Mouse (Mus musculus) left cerebral cortex, adult 9 months (tissue): ENCODE data around the gene Dusp16.

ENCODE experiments used
- DNase-seq, 2 experiments: peaks; one replicate each; pipeline ENCODE4 v3.0.0; 2022; ENCODE audit warnings: low spot score in 2 of 2

Dusp16 gene

DNA sequence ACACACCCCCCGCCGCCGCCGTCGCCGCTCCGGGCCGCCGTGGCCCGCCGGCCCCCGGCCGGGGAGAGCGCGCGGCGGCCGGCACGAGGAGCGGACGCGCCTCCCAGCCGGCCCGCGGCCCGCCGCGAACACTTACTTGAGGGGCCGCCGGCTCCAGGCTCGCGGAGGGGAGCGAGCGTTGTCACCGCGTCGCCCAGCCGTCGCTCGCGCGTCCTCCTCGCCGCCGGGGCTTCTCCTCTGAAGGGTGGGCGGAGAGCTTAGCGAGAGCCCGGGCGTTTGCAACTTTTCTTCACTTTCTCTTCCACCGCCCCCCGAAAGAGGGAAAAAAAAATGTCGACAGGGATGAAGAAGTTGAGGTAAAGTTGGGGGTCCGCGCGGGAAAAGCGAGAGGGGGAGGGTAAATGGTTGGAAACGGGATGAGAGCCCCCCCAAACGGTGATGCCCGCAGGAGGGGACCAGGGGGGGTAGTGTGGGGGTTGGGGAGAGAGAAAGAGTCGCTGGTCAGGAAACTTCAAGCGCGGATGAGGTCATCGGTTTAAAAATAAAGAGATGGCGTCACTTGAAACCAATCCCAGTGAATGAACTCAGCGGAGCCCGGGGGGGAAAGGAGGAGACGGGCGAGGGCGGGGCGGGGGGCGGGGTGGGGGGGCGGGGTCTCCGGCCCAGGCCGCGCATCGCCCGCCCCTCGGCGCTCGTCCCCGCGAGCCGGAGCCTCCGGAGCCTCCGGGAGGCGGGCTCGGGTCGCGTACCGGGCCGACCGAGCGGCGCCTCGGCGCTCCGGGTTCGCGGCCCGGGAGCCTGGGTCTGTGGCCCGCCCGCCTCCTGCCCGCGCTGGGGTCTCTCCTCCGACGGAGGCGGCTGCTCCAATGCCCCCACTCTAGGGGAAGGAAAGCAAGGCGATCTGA lies at the start of gene Dusp16:
Gene Dusp16, minus strand, starts transcription at position 485 of the 905 bp plus-strand sequence.
- peak; percentile 67 to 88 for DNase-seq

DNA sequence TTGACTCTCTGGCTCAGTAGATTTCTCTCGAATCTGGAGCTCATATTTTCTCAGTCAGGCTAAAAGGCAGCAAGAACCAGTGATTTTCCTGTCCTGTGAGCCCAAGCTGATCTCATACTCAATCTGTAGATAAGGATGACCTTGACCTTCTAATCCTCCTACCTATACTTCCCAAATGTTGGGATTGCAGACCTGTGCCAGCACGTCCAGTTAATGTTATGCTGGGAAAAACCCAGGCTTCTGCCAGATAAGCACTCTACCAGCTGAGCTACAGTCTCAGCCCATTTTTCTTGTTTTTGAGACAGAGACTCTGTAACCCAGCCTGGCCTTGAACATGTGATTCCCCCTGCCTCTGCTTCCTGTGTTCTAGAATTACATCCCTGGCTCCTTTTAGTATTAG lies 47.9 kb upstream of the Dusp16 start:
- no peak for DNase-seq

DNA sequence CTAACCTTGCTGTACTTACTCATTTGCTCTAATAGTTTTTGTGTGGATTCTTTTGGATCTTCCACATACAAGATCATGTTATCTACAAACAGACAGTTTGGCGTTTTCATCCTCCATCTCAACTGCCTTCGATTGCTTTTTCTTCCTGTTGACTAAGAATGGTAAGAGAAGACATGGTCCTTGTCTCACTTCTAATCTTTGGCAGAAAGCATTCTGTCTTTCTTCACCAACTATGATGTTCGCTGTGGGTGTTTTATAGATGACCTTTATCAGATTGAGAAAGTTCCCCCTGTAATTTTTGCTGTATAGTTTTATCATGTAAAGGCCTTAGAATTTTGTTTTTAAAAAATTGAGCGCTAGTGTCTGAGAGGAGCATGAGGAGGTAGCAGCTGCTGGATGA lies 45.7 kb upstream of the Dusp16 start:
- no peak for DNase-seq

DNA sequence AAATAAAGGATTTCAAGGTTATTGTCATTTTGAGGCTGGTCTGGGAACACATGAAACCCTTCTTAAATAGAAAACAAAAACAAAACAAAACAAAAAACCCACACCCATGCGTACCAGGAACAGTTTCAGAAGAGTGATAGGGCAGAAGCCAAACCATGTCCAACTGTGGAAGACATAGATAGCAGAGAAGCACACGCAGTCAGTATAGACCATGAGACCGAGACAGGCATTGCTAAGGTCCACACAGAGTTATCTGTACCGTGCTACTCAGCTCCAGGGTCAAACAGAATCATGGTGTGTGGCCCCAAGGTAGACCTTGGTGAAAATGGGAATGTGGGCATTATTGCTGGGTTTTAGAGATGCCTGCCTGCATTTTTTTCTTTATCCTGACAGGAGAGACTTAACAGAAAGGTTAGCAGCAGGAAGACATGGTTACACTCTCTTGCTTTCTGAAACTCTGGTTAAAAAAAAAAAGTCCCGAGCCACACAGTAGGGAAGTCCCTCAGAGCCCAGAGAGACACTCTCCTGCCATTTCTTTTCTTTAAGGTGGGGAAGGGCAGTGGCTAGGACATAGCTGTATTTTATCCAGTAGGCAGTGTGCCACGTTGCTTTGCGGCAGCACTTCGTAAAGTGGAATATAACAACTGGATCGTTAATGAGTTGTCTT lies 42.3 kb upstream of the Dusp16 start:
- no peak for DNase-seq

DNA sequence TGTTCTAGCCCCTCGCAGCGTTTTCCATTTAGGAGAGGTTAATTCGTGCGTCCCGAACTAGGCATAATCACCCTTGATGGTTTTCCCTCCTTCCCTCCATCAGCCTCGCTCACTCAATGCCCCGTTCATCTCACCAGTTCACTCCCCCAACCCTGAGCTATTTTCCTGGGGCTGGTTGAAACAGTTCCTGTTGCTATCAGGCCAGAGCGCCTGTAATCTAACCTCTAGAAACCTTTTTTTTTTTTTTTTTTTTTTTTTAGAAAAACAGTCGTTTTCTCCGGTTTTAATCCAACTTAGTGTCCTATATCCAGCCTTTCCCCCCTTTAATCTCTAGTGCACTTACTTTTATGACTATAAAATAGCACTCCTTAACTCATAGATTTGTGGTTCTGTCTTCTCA lies 38.4 kb upstream of the Dusp16 start:
- no peak for DNase-seq

DNA sequence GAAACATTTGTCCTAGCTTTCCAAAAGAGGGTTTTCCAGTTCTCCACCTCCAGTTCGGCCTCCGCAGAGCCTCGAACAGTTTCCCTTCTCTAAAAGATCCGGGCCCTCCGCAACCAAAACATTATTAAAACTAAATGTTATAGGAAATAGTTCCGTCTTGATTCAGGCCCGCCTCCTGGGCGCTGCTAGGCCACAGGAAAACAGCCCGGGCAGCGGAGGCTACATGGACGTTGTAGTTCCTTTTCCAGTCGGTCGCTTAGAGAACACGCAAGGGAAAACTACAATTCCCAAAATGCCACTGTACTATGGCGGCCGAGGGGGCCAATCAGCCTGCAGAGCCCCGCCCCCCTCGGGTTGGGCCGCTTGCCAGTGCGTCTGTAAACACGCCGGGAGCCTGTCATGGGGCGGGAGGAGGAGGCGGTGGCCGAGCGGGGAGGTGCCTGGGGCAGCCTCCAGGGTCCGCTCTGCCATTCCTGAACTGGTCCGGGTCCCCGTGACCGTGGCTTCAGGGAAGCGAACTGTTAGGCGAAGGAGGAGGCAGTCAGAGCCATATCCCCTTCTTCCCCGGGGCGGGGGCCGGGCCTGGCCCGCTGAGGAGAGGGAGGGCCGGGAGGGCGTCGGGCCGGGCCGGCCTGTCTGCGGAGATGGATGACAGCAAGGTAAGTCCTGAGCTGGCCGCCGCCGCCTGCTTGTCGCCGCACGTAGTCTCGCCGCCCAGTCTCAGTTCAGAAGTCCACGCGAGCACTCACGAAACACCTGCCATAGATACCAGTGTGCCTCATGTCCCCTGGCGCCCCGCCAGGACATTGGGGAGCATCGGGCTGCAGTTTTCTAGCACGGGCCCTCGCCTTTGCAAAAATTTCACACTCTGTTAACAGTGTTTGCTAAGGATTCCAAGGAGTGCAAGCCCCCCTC lies 37.6 kb upstream of the Dusp16 start, which contains the start of gene Crebl2:
Gene Crebl2, plus strand, starts transcription at position 369 of the 915 bp plus-strand sequence.
- DNase-seq, result peak; percentile 96 to 100

DNA sequence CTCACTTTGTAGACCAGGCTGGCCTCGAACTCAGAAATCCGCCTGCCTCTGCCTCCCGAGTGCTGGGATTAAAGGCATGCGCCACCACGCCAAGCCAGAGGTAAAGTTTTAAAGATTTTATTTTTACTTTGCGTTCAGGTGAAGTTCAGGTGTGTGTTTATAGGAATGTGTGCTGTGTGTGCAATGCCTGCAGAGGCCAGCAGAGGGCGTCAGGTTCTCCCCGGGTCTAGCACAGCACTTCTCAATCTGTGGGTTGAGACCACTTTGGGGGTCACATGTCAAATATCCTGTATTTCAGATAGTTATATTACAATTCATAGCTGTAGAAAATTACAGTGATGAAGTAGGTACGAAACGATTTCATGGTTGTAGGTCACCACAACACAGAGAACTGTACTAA lies 30.4 kb upstream of the Dusp16 start:
- no peak for DNase-seq

DNA sequence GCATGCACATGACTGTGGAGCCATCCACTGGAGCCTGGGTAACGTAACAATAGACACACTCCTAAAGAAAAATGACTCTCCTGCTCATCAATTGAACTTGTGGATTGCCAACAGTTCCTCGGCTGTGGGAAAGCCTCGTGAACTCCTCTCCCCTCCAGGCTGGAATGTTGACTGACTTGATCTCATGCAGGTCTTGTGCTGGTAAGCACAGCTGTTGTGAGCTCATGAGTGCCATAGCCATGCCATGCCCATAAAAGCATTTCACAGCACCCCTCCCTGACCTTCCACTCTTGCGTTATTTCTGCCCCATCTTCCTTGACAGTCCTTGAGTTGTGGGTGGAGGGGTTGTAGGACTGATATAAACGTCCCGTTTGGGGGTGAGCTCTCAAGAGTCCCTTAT lies 28.0 kb upstream of the Dusp16 start:
- DNase-seq, result no peak

DNA sequence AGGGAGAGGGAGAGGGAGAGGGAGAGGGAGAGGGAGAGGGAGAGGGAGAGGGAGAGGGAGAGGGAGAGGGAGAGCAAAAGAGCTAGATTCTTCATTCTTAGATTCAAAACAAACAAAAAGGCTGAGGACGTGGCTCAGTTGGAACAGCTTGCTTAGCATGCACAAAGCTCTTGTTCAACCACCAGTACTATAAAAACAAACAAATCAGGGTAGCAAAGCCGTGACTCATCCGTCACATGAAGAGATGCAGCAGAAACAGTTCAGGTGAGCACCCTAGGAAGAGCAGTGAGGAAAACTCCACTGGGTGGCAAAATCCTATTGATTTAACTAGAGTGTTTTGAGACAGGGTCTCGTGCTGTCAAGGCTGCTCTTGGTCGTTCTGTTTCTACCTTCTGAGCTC lies 27.3 kb upstream of the Dusp16 start:
- no peak for DNase-seq

DNA sequence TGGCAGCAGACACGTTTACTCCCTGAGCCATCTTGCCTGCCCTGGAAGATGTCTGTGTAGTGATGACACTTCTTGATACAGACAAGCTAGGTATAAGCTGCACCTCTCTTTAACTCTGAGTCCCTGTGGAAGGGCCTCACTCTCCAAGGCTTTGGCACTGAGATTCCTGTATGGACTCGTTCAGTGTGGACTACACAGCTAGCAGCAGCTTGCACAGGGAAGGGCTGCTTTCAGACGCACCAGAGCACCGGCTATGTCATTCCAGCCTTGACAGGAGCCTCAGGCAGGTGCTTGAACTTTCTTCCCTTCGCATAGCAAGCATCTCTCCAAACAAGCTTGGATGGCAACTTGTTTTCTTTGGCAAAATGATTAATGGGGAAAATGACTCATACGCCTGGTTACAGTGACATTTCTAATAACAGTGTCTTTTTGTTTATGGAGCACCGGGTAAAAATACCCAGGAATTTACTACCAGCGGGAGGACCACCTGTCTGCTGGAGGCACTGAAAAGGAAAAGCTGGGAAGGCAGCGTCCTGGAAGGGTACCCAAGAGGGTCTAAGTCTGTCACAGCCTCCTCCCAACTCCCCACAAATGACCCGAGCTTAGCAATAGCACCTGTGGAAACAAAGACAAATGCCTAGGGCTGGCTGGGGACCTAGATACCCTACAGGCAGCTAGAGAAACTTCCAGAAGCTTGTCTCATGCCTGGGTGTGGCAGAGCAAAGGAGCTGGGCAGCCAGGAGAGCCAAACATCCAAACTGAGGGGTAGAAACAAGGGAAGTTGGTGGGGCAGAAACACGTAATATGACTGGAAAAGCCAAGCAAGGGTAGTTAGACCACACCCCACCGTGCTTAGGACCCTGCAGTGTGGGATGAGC lies 24.9 kb upstream of the Dusp16 start:
- DNase-seq, result no peak

DNA sequence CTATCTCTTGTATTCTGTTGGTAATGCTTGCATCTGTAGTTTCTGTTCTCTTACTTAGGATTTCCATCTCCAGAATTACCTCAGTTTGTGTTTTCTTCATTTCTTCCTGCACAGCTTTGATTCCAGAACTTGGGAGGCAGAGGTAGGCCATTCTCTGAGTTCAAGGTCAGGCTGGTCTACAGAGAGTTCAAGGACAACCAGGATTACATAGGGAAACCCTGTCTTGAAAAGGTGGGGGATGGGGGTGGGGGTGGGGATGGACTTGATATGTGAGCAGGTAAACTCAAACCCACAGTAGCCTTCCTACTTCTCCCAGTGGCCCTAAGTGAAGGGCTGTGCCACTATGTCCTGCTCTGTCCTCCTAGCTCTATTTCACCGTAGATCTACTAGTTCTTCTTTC lies 20.6 kb upstream of the Dusp16 start:
- DNase-seq, result no peak

DNA sequence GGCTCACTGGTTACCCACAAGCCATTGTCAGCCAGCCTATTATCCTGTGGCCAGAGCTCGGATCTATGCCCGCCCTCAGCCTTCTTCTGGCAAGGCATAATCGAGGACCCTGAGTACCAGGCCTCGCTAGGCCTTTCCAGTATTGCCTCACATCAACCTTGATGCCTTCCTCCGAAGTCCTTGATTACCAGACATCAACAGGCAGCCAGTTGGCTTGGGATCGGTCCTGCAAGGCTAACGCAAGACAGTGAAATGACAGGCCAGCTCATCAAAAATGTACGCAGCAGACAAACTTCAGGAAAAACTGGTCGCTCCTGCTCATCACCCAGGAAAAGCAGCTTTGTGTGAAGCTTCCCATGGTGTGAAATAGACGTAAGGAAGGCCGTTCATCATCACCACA lies 15.4 kb upstream of the Dusp16 start:
- DNase-seq, result no peak

DNA sequence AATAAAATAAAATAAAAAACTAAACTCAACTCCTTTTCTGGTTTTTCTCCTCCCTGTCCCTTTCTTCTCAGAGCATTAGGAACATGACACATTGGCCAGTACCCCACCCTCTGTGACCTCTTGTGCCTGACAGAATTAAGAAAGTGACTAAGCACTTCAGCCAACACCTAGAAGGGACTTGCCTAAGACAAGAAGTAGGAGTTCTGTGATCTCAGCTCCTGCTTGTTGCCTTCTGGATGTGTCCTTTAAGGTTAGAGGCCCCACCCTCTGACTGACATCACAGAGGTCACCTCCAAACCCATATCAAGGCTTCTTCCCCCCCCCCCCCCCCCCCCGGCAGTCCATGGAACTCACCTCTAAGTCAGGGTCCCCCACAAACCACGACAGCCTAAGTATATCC lies 14.7 kb upstream of the Dusp16 start:
- DNase-seq, result no peak

DNA sequence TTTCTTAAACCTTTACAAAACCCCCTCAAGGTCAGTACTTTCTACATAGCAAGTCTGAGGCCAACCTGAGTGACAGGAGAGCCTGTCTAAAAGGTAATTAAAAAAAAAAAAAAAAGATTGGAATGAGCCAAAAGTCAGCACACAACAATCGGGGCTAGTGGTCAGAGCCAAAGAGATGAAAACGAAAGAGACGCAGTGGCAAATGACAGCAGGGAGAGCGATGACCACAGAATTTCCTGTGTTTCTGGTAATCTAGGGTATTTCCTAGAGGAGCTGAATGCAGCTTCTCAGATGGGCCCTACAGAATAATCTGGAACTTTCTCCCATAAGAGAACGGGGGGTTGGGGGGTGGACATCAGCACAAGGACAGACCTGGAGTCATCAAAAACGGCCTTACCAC lies 13.7 kb upstream of the Dusp16 start:
- no peak for DNase-seq

DNA sequence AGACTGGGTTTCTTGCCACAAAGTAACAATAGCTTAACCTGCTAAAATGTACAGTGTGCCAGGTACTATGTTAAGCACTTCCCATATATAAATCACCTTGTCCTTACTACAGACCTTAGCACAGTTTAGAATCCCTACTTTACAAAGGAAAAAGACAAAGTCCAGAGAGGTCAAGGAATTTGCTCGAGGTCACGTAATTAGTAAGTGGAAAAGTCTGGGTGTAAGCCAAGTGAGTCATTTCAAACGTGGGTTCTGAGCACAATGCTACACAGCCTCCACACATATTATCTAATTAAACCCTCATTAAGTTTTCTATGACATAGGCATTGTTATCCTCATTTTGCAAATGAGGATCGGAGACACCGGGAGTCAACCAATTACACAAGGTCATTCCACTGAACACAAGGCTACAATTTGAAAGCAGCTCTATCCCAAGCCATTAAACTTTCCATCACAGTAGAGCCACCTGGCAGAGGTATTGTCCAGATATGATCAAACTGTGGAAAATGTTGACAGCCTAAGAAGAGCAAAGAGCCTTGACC lies 12.4 kb upstream of the Dusp16 start:
- DNase-seq, result no peak

DNA sequence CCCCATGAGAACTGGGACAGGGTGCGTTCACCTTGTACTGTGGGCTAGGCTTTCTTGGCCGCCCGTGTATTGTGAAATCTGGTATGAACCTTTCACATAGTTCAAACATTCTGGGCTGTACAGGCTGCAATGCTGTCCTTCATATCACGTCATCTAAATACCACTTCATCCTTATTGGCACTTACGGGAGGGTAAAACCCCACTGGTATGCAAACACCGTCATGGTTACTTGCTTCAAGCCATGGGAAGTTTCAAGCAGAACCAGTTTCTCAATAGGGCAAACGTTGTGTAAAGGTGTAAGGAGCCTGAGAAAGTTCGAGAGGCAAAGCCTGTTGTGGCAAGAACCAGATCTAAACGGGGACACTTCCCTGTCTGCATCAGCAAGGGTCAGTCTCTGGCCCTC lies 10.2 kb upstream of the Dusp16 start:
- no peak for DNase-seq

DNA sequence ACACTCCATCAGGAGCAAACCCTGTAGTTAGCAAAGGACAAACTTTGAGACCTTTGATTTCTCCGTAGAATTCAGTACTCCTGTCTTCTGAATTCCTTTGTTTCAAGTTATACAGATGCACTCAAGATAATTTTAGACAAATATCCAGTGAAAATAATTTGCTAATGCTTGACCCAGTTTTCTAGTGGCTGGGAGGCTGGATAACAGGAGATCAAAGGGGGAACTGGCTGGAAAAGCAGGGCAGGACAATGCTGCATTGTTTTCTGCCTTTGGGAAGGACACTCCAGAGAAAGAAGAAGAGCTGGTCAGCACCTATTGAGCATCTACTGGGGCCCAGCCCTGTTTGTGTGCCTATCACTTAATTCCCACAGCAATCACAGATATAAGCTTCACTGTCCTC lies 9.1 kb upstream of the Dusp16 start:
- DNase-seq, result no peak

DNA sequence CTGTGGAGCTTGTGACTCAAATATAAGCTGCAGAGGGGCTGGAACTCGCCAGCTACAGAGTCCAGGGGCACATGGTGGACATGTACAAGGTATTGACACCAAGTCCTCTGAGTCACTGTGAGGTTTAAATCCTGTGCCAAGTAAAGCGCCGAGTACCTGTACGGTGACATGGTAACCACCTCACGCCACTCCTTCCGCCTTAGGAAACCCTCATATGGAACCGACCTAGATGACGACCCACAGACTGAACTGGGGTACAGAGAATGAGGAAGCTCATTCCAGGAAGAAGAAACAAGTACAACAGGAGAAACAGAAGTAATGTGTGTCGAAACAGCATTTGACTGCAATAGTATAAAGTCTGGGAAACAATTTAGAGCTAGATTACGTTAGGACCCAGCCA lies 3.9 kb upstream of the Dusp16 start:
- DNase-seq, result no peak

DNA sequence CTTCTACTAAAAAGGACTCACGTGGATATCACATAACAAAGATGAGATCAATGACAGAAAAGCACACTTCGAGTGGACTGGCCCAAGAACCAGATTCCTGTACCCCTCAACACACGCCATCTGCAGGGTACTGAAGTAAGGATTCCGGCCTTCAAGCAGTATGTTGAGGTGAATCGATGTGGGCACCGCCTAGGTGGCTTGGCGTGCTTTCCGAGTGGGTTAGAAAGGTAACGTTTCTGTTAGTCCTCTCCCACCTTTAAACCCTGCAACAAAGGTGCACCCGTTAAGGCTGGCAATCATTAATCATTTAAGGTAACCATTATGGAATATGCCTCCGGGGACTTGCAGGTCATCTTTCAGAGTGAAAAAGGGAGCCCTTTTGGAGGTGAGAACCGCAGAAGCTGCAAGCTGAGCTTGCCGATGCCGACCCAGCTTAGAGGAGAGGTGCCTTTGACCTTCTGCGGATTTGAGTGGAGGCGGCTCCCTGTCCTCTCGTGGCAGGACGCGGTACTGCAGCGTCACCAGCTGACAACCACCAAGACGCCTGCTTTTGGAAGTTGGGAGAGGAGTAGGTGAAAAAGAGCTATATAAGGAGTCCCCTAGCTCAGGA lies 1.6 kb upstream of the Dusp16 start:
- peak in 1 of 2 experiments; percentile 84 for DNase-seq

DNA sequence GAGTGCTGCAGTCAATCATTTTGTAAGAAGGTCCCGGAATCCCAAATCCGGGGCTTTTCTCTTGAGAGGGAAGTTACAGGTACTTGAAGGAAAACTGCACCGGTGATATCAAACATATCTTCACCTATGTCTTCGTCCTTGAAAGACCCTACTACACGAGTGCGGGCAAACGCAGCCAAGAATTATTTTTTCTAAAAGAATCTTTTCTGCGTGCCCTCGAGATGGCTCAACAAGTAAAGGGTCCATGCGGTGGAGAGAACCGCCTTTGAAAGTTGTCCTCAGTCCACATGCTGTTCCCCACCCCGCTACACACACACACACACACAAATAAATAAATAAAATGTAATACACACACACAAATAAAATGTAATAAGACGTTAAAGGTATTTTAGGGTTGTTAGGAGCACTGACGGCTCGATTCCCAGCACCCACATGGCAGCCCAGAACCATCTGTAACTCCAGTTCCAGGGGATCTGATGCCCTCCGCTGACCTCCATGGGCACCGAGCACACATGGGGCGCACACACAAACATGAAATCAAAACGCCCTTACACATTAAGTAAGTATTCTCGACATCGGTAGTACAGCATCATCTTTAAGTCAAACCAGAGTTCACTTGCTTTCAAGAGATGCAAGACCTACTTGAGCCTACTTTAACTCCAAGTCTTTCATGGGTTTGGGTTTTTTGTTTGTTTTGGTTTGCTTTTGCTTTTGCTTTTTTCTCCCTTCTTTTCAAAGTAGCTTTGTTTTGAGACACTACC lies 801 bp upstream of the Dusp16 start:
- DNase-seq, result peak in 1 of 2 experiments; percentile 26
